Mouse (Mus musculus) bone marrow macrophage, adult 2 months (primary cell): ENCODE measurements around the gene Mgst2.

ENCODE experiments used
- CTCF ChIP-seq: IDR thresholded peaks from 2 replicates; pipeline ENCODE4 v1.5.1; 2012; ENCODE audit warnings: low read depth, mild to moderate bottlenecking, low read length, moderate library complexity
- POLR2A ChIP-seq: IDR thresholded peaks from 2 replicates; pipeline ENCODE4 v1.6.1; 2012; ENCODE audit warnings: mild to moderate bottlenecking, low read depth, low read length, borderline replicate concordance

DNA sequence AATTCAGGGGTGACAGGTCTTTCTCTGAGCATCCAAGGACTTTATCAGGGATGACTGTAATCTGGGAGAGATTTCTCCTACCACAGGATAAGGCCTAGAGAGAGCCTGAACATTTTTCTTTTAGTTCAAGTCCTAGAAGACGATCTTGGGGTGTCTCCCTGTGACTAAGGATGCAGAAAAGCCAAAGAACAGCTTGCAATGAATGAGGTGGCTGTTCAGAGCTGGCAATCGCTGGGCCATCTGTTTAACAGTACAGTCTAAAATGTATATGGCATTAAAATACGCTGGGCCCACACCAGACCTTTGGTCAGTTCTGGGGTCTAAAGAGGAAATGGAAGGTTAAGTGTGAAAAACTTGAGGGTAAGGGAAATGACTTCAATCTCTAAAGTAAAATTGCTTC is 67.3 kb downstream of the Mgst2 start:
- no peak for TF ChIP-seq CTCF
- no peak for TF ChIP-seq POLR2A
